Mouse (Mus musculus) myocyte (in vitro differentiated cells): ENCODE measurements around the gene Cenpf.

Experiments used
- CEBPB ChIP-seq: IDR thresholded peaks from 2 replicates; pipeline ENCODE4 v1.6.1; 2011; ENCODE audit warnings: mild to moderate bottlenecking, moderate library complexity; ENCODE audit not compliant: poor library complexity, insufficient read depth, severe bottlenecking
- MAX ChIP-seq: IDR thresholded peaks from one replicate; pipeline ENCODE4 v1.6.1; 2011; ENCODE audit warnings: low read depth, mild to moderate bottlenecking, control low read depth
- MYOD1 ChIP-seq, 3 experiments: IDR thresholded peaks; one replicate each; pipeline ENCODE4 v1.6.1; 2011; ENCODE audit warnings: control low read depth in 2 of 3, low read depth in 2 of 3, mild to moderate bottlenecking in 2 of 3, moderate library complexity in 1 of 3; ENCODE audit not compliant: insufficient read length in 2 of 3, control insufficient read depth in 1 of 3
- MYOG ChIP-seq, 3 experiments: IDR thresholded peaks; one replicate each; pipeline ENCODE4 v1.6.1; 2011; ENCODE audit warnings: control low read depth in 2 of 3, low read depth in 2 of 3, mild to moderate bottlenecking in 2 of 3; ENCODE audit not compliant: insufficient read length in 2 of 3, control insufficient read depth in 1 of 3, insufficient read depth in 1 of 3
- POLR2A ChIP-seq: IDR thresholded peaks from one replicate; pipeline ENCODE4 v1.6.1; 2011; ENCODE audit warnings: low read depth, mild to moderate bottlenecking, control low read depth, moderate library complexity; ENCODE audit not compliant: insufficient read length
- REST ChIP-seq: IDR thresholded peaks from one replicate; pipeline ENCODE4 v1.6.1; 2011; ENCODE audit warnings: mild to moderate bottlenecking, control low read depth, moderate library complexity; ENCODE audit not compliant: insufficient read depth, insufficient read length
- TCF12 ChIP-seq: IDR thresholded peaks from one replicate; pipeline ENCODE4 v1.6.1; 2011; ENCODE audit warnings: mild to moderate bottlenecking, control low read depth; ENCODE audit not compliant: poor library complexity, insufficient read depth, severe bottlenecking
- TCF3 ChIP-seq: IDR thresholded peaks from one replicate; pipeline ENCODE4 v1.6.1; 2011; ENCODE audit warnings: low read depth, control low read depth; ENCODE audit not compliant: insufficient read length
- USF1 ChIP-seq: IDR thresholded peaks from one replicate; pipeline ENCODE4 v1.6.1; 2011; ENCODE audit warnings: low read depth, mild to moderate bottlenecking, control low read depth, moderate library complexity

- TF ChIP-seq CEBPB (no peak), POLR2A (no peak), TCF12 (no peak), USF1 (no peak), MYOD1 (IDR thresholded peaks at IDR 0.05; ENCODE audit: control insufficient read depth in 1 of 3, insufficient read length in 2 of 3, low read depth in 2 of 3) (no peak), MYOG (IDR thresholded peaks at IDR 0.05; ENCODE audit: control insufficient read depth in 1 of 3, insufficient read depth in 1 of 3, insufficient read length in 2 of 3, low read depth in 2 of 3) (no peak), REST (no peak), MAX (no peak), TCF3 (no peak)
Observed at GRCm38 (mm10) chr1:189684786-189685415, 3.0 kb downstream of the Cenpf start.
